Mouse (Mus musculus) megakaryocyte-erythroid progenitor cell, adult 5 weeks (primary cell): ENCODE results near the gene Nbas. TPM values are rescaled to one million over a fixed set of nuclear protein-coding genes. Genes with fewer than 3 reads are reported as not detected.

Experiments
- polyA plus RNA-seq: library from polyadenylated mRNA; stranded (reverse); fragments of >175 nt; gene quantifications from 2 replicates; pipeline ENCODE4 v1.2.3, GENCODE M21; 2012

The Nbas gene
- polyA plus RNA-seq: 6.4 and 7.6 TPM in 2 replicates

DNA sequence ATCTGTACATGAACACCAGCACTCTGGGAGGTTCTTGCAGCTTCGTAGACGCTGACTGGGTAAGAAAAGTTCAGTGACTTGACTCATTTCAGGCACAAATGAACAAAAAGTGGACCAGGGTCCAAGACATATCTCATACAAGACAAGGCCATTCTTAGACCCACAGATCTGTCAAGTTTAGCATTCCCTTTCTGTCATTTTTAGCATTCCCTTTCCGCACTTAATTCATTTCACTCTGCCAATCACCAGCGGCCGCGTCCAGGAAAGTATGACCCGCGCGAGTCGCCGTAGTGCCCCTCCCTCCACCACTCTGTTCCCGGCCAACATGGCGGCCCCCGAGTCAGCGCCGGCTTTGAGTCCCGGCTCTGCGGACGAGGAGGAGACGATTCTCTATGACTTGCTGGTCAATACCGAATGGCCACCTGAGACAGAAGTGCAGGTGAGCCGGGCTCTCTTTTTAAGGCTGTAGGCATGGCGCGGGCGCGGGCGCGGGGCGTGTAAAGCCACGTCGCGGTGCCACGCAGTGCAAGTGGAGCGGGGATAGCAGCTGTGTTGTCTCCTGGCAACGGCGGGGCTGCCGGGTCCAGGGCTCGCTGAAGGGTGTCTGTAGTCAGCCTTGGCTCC, at the start of gene Nbas:
Gene Nbas (plus strand): TSS at position 308 of the 624 bp plus-strand sequence.

DNA sequence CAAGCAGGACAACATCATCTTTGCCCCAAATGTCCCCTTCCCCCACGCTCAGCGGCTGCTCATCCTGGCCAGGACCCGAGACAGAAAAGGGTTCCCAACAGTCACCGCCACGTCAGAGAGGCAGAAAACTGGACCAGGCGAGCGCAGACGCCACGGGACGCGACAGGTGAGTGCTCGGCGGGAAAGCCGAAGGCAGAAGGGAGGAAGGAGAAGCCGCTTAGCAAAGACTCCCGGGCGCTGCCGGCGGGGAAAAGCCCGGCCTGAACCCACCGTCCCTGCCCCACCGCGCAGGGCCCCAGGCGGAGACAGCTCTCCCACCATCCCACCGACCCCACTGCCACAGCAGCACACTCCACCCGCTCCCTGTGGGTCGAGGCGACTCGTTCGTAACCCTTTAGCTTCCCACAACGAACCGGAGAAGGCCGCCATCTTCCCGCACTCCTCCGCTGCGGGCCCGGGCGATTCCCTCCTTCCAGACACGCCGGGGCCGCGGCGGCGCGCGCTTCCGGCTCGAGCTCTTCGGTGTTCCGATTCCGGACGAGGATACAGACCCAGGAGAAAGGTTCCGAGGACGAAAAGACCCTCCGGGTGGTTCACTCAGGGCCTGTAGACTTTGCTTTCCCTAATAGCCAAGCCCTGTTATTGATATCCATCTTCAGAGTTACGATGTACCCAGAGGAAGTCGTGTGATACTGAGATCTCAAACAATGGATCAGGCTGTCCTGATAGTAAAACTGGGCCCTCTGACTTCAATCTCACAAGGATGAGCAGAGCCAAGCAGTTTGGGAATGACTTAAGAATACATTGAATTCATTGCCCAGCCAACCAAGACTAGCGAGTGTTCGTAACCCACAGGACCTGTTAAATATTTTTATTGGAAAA, 20.0 kb upstream of the Nbas start, which contains the start of gene Ddx1:
Gene Ddx1 (minus strand): TSS at position 523 of the 882 bp plus-strand sequence.

Other genes starting within 250 kb of the Nbas start
- 6.3 and 7.9 TPM in 2 replicates for gene Ddx1, start 19.9 kb upstream of the Nbas start, polyA plus RNA-seq